Mouse (Mus musculus) cerebellum, adult 18-20 months (tissue): ENCODE measurements around the gene Gm21750.
"Not testable (repeated sequence)": the region's sequence is repeated elsewhere in the genome, so short reads cannot be mapped to it uniquely, and the experiment has no call there.

ENCODE experiments used
- DNase-seq, 2 experiments: peaks; one replicate each; pipeline ENCODE4 v3.0.0; 2021

Gm21750 gene

GRCm38 (mm10) chr14:73660925-73661324 is at the start of gene Gm21750:
TSS of gene Gm21750 (plus strand) at chr14:73661225.
- DNase-seq = not testable (repeated sequence)

- DNase-seq = not testable (repeated sequence)
Observed at GRCm38 (mm10) chr14:73614961-73615360, 46.1 kb upstream of the Gm21750 start.

- no peak for DNase-seq
Observed at GRCm38 (mm10) chr14:73620880-73621279, 40.1 kb upstream of the Gm21750 start.

GRCm38 (mm10) chr14:73622988-73623387 is 38.0 kb upstream of the Gm21750 start:
- no peak for DNase-seq

GRCm38 (mm10) chr14:73625469-73625868 is 35.6 kb upstream of the Gm21750 start:
- no peak for DNase-seq

GRCm38 (mm10) chr14:73631511-73631910 is 29.5 kb upstream of the Gm21750 start:
- DNase-seq = no peak

- DNase-seq = peak; percentile 35 to 58
Observed at GRCm38 (mm10) chr14:73632648-73633263, 28.3 kb upstream of the Gm21750 start.

GRCm38 (mm10) chr14:73634356-73634755 is 26.7 kb upstream of the Gm21750 start:
- DNase-seq = no peak

GRCm38 (mm10) chr14:73637460-73637859 is 23.6 kb upstream of the Gm21750 start:
- DNase-seq = no peak

GRCm38 (mm10) chr14:73650179-73650578 is 10.8 kb upstream of the Gm21750 start:
- DNase-seq = no peak

GRCm38 (mm10) chr14:73670091-73670490 is 9.1 kb downstream of the Gm21750 start:
- DNase-seq = no peak

GRCm38 (mm10) chr14:73687726-73688125 is 26.7 kb downstream of the Gm21750 start:
- DNase-seq = no peak

GRCm38 (mm10) chr14:73688427-73688826 is 27.4 kb downstream of the Gm21750 start:
- no peak for DNase-seq

GRCm38 (mm10) chr14:73700256-73700655 is 39.2 kb downstream of the Gm21750 start:
- no peak for DNase-seq

- DNase-seq = no peak
Observed at GRCm38 (mm10) chr14:73709412-73710110, 48.5 kb downstream of the Gm21750 start.
